Mouse (Mus musculus) MEL (cell line): Measurements from ENCODE around the gene Nemf. TPM values are rescaled to one million over a fixed set of nuclear protein-coding genes. Genes with fewer than 3 reads are reported as not detected.

Experiments
- DNase-seq: peaks from one replicate; pipeline ENCODE4 v3.0.0; 2011; ENCODE audit warnings: low read depth, low spot score
- H3K27ac ChIP-seq: 2 replicates; pipeline ENCODE4 v1.5.1; 2012; ENCODE audit warnings: low read depth, mild to moderate bottlenecking, control low read depth, low read length, moderate library complexity; ENCODE audit not compliant: control insufficient read depth
- H3K27me3 ChIP-seq, 2 experiments: fragments of 150-350 bp in 1 of 2; sonication (generic) in 1 of 2; 2 replicates each; pipeline ENCODE4 v1.6.1; 2012; ENCODE audit warnings: low read length in 2 of 2, mild to moderate bottlenecking in 2 of 2, improper control_type of control experiment in 1 of 2, moderate library complexity in 1 of 2; ENCODE audit not compliant: insufficient read depth in 2 of 2, control insufficient read depth in 1 of 2
- H3K36me3 ChIP-seq, 2 experiments: 2 replicates each; pipeline ENCODE4 v1.6.1; 2012 to 2014; ENCODE audit warnings: low read length in 2 of 2, improper control_type of control experiment in 1 of 2, inconsistent platforms in 1 of 2, mild to moderate bottlenecking in 1 of 2; ENCODE audit not compliant: insufficient read depth in 2 of 2, control insufficient read depth in 1 of 2
- H3K4me1 ChIP-seq, 2 experiments: fragments of 150-350 bp in 1 of 2; sonication (generic) in 1 of 2; 2 replicates each; pipeline ENCODE4 v1.6.1; 2012; ENCODE audit warnings: low read length in 2 of 2, improper control_type of control experiment in 1 of 2, mild to moderate bottlenecking in 1 of 2; ENCODE audit not compliant: insufficient read depth in 2 of 2, control insufficient read depth in 1 of 2
- H3K4me3 ChIP-seq, 2 experiments: fragments of 150-350 bp in 1 of 2; sonication (generic) in 1 of 2; 2 replicates each; pipeline ENCODE4 v1.5.1; 2012; ENCODE audit warnings: low read depth in 2 of 2, low read length in 2 of 2, mild to moderate bottlenecking in 2 of 2, moderate library complexity in 2 of 2, control low read depth in 1 of 2, improper control_type of control experiment in 1 of 2; ENCODE audit not compliant: control insufficient read depth in 1 of 2, insufficient read depth in 1 of 2
- H3K79me2 ChIP-seq: 2 replicates; pipeline ENCODE4 v1.6.1; 2012; ENCODE audit warnings: mild to moderate bottlenecking, low read length, moderate library complexity; ENCODE audit not compliant: control insufficient read depth, poor library complexity, insufficient read depth
- H3K9ac ChIP-seq: 2 replicates; pipeline ENCODE4 v1.6.1; 2012; ENCODE audit warnings: low read depth, mild to moderate bottlenecking, control low read depth, low read length, moderate library complexity; ENCODE audit not compliant: control insufficient read depth, poor library complexity, severe bottlenecking
- H3K9me3 ChIP-seq: fragments of 150-350 bp; sonication (generic); replicated peaks from 2 replicates; pipeline ENCODE4 v1.6.1; 2012; ENCODE audit warnings: mild to moderate bottlenecking, low read length, improper control_type of control experiment, moderate library complexity; ENCODE audit not compliant: insufficient read depth
- BHLHE40 ChIP-seq: IDR thresholded peaks from 2 replicates; pipeline ENCODE4 v1.6.1; 2012; ENCODE audit warnings: low read depth, mild to moderate bottlenecking, inconsistent platforms, low read length, improper control_type of control experiment, borderline replicate concordance
- CHD1 ChIP-seq: IDR thresholded peaks from 2 replicates; pipeline ENCODE4 v1.6.1; 2012; ENCODE audit warnings: low read depth, mild to moderate bottlenecking, inconsistent platforms, low read length, improper control_type of control experiment
- CHD2 ChIP-seq: IDR thresholded peaks from 2 replicates; pipeline ENCODE4 v1.6.1; 2011; ENCODE audit warnings: low read length, improper control_type of control experiment
- E2F4 ChIP-seq: IDR thresholded peaks from 2 replicates; pipeline ENCODE4 v1.6.1; 2011; ENCODE audit warnings: low read depth, low read length, improper control_type of control experiment, borderline replicate concordance
- ELF1 ChIP-seq: IDR thresholded peaks from 2 replicates; pipeline ENCODE4 v1.6.1; 2014; ENCODE audit warnings: low read depth, mild to moderate bottlenecking, inconsistent platforms, low read length, improper control_type of control experiment, moderate library complexity
- EP300 ChIP-seq, 2 experiments: IDR thresholded peaks; 2 replicates each; pipeline ENCODE4 v1.6.1; 2011; ENCODE audit warnings: improper control_type of control experiment in 2 of 2, low read length in 2 of 2, low read depth in 1 of 2, mild to moderate bottlenecking in 1 of 2
- HCFC1 ChIP-seq: IDR thresholded peaks from 2 replicates; pipeline ENCODE4 v1.6.1; 2012; ENCODE audit warnings: low read depth, mild to moderate bottlenecking, inconsistent platforms, low read length, improper control_type of control experiment, moderate library complexity
- JUND ChIP-seq: IDR thresholded peaks from 2 replicates; pipeline ENCODE4 v1.6.1; 2011; ENCODE audit warnings: low read depth, mild to moderate bottlenecking, improper control_type of control experiment, low read length
- KAT2A ChIP-seq: conservative IDR thresholded peaks from 2 replicates; pipeline ENCODE4 v1.6.1; 2012; ENCODE audit warnings: low read depth, low read length, improper control_type of control experiment, inconsistent platforms
- MAX ChIP-seq: IDR thresholded peaks from 2 replicates; pipeline ENCODE4 v1.6.1; 2011; ENCODE audit warnings: low read length, improper control_type of control experiment
- MAZ ChIP-seq: IDR thresholded peaks from 2 replicates; pipeline ENCODE4 v1.6.1; 2012; ENCODE audit warnings: low read depth, mild to moderate bottlenecking, inconsistent platforms, low read length, improper control_type of control experiment
- MEF2A ChIP-seq: IDR thresholded peaks from 2 replicates; pipeline ENCODE4 v1.6.1; 2014; ENCODE audit warnings: low read depth, mild to moderate bottlenecking, inconsistent platforms, low read length, improper control_type of control experiment; ENCODE audit not compliant: poor library complexity, insufficient replicate concordance, severe bottlenecking; ENCODE audit errors: extremely low read depth
- MXI1 ChIP-seq: IDR thresholded peaks from 2 replicates; pipeline ENCODE4 v1.6.1; 2011; ENCODE audit warnings: mild to moderate bottlenecking, low read depth, low read length, improper control_type of control experiment
- MYB ChIP-seq: IDR thresholded peaks from 2 replicates; pipeline ENCODE4 v1.6.1; 2011; ENCODE audit warnings: mild to moderate bottlenecking, low read depth, low read length, improper control_type of control experiment
- MYC ChIP-seq: IDR thresholded peaks from 2 replicates; pipeline ENCODE4 v1.6.1; 2011; ENCODE audit warnings: low read depth, mild to moderate bottlenecking, low read length, improper control_type of control experiment, moderate library complexity
- NELFE ChIP-seq: IDR thresholded peaks from 2 replicates; pipeline ENCODE4 v1.6.1; 2011; ENCODE audit warnings: low read depth, low read length, improper control_type of control experiment
- NRF1 ChIP-seq: IDR thresholded peaks from 2 replicates; pipeline ENCODE4 v1.6.1; 2014; ENCODE audit warnings: low read depth, mild to moderate bottlenecking, inconsistent platforms, low read length, improper control_type of control experiment, moderate library complexity; ENCODE audit not compliant: poor library complexity, insufficient read depth, severe bottlenecking
- POLR2AphosphoS2 ChIP-seq: IDR thresholded peaks from 2 replicates; pipeline ENCODE4 v1.6.1; 2011; ENCODE audit warnings: low read length, improper control_type of control experiment
- SIN3A ChIP-seq: IDR thresholded peaks from 2 replicates; pipeline ENCODE4 v1.6.1; 2012; ENCODE audit warnings: low read length, improper control_type of control experiment, inconsistent platforms
- TAL1 ChIP-seq: IDR thresholded peaks from 2 replicates; pipeline ENCODE4 v1.6.1; 2012; ENCODE audit warnings: mild to moderate bottlenecking, inconsistent platforms, low read length, moderate library complexity, mixed read lengths
- TBP ChIP-seq: IDR thresholded peaks from 2 replicates; pipeline ENCODE4 v1.8.0; 2011; ENCODE audit warnings: low read depth, low read length, improper control_type of control experiment
- TCF12 ChIP-seq: IDR thresholded peaks from 2 replicates; pipeline ENCODE4 v1.6.1; 2014; ENCODE audit warnings: low read depth, mild to moderate bottlenecking, inconsistent platforms, low read length, improper control_type of control experiment, moderate library complexity
- UBTF ChIP-seq: IDR thresholded peaks from 2 replicates; pipeline ENCODE4 v1.6.1; 2012; ENCODE audit warnings: low read depth, mild to moderate bottlenecking, inconsistent platforms, low read length, improper control_type of control experiment, moderate library complexity, borderline replicate concordance; ENCODE audit not compliant: insufficient read depth
- USF1 ChIP-seq: IDR thresholded peaks from 2 replicates; pipeline ENCODE4 v1.6.1; 2014; ENCODE audit warnings: low read depth, mild to moderate bottlenecking, inconsistent platforms, low read length, improper control_type of control experiment, moderate library complexity
- USF2 ChIP-seq, 2 experiments: IDR thresholded peaks; 2 replicates each; pipeline ENCODE4 v1.6.1; 2011 to 2012; ENCODE audit warnings: improper control_type of control experiment in 2 of 2, low read length in 2 of 2, borderline replicate concordance in 1 of 2, inconsistent platforms in 1 of 2, low read depth in 1 of 2, mild to moderate bottlenecking in 1 of 2; ENCODE audit not compliant: insufficient read depth in 1 of 2
- ZMIZ1 ChIP-seq: IDR thresholded peaks from 2 replicates; pipeline ENCODE4 v1.6.1; 2012; ENCODE audit warnings: low read depth, mild to moderate bottlenecking, inconsistent platforms, low read length, improper control_type of control experiment, moderate library complexity
- ZNF384 ChIP-seq: IDR thresholded peaks from 2 replicates; pipeline ENCODE4 v1.6.1; 2012; ENCODE audit warnings: low read depth, mild to moderate bottlenecking, inconsistent platforms, low read length, improper control_type of control experiment
- polyA plus RNA-seq, 2 experiments: library from polyadenylated mRNA; stranded (reverse) in 1 of 2; unstranded in 1 of 2; fragments of >175 nt in 1 of 2; fragments of >200 nt in 1 of 2; gene quantifications; 2 replicates each; pipeline versions ENCODE4 v1.2.1 to v1.2.4; 2012; ENCODE audit warnings: low replicate concordance in 2 of 2, low read depth in 1 of 2; ENCODE audit not compliant: insufficient read length in 2 of 2, insufficient read depth in 1 of 2, missing spikeins in 1 of 2
- total RNA-seq: library from RNA; depleted of rRNA; stranded (reverse); fragments of 300-350 nt; gene quantifications from 2 replicates; pipeline ENCODE4 v1.2.3, GENCODE M21; 2012

Gene Nemf
- total and polyA plus RNA-seq, 3 experiments, result 30.2 to 33.4 TPM; not detected in 1

DNA sequence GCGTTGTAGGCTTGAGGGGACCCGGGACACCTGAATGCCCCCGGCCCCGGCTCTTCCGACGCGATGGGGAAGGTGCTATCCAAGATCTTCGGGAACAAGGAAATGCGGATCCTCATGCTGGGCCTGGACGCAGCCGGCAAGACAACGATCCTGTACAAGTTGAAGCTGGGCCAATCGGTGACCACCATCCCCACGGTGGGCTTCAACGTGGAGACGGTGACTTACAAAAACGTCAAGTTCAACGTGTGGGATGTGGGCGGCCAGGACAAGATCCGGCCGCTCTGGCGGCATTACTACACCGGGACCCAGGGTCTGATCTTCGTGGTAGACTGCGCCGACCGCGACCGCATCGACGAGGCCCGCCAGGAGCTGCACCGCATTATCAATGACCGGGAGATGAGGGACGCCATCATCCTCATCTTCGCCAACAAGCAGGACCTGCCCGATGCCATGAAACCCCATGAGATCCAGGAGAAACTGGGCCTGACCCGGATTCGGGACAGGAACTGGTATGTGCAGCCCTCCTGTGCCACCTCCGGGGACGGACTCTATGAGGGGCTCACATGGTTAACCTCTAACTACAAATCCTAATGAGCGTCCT is 15.9 kb upstream of the Nemf start:
- H3K36me3 ChIP-seq, result peaks cover 4 to 20% of the 10 kb centered on the region in 2 experiments; a peak in 3 of 4 replicates
- peaks cover 5 to 6% of the 10 kb centered on the region in 2 experiments for H3K4me1 ChIP-seq
- no peaks in the 10 kb centered on the region for H3K27me3 ChIP-seq
- peak overlapping the region; percentile 98 for H3K9ac ChIP-seq
- H3K9me3 ChIP-seq, result no peaks in the 10 kb centered on the region
- peak; percentile 62 for DNase-seq
- TF ChIP-seq MAZ (no peak), MXI1 (peak; percentile 18; the same call in 1 of the 2 replicates), MAX (0 out of 2 replicates have a peak, but pooled peaks have one; percentile 36)
- peak overlapping the region; percentile 88 for H3K27ac ChIP-seq
- H3K4me3 ChIP-seq, result peak overlapping the region; percentile 81 to 96
- H3K79me2 ChIP-seq, result peaks cover 41% of the 10 kb centered on the region

GRCm38 (mm10) chr12:69371854-69372671 is 15.1 kb upstream of the Nemf start, which contains the start of the genes Arf6 and Gm9887:
TSS of gene Arf6 (plus strand) at chr12:69372150.
TSS of gene Gm9887 (minus strand) at chr12:69372458.
- Histone ChIP-seq H3K4me1 (peaks cover 5 to 6% of the 10 kb centered on the region in 2 experiments), H3K4me3 (peak within 1 kb of the TSS; percentile 81 to 96), H3K9me3 (no peaks in the 10 kb centered on the region), H3K27me3 (no peaks in the 10 kb centered on the region), H3K79me2 (peaks cover 39% of the 10 kb centered on the region), H3K9ac (peak within 1 kb of the TSS; percentile 98), H3K36me3 (peaks cover 4 to 20% of the 10 kb centered on the region in 2 experiments; a peak in 3 of 4 replicates), H3K27ac (peak within 1 kb of the TSS; percentile 98)
- DNase-seq, result peak; percentile 97
- TF ChIP-seq NRF1 (peak; percentile 87), CHD2 (no peak), MYC (peak; percentile 27; the same call in 1 of the 2 replicates), USF2 (IDR thresholded peaks at IDR 0.05; ENCODE audit: borderline replicate concordance in 1 of 2, insufficient read depth in 1 of 2, low read depth in 1 of 2, low read length in 2 of 2) (no peak), ZMIZ1 (peak; percentile 94), UBTF (0 out of 2 replicates have a peak, but pooled peaks have one; percentile 77), USF1 (peak; percentile 76), TCF12 (peak; percentile 67), ZNF384 (no peak), BHLHE40 (peak; percentile 18; the same call in 1 of the 2 replicates), NELFE (peak; percentile 86), E2F4 (peak; percentile 27; the same call in 1 of the 2 replicates), JUND (no peak), MAZ (peak; percentile 72; the same call in 1 of the 2 replicates), CHD1 (no peak), MEF2A (no peak), KAT2A (peak; percentile 76), SIN3A (peak; percentile 60; the same call in 1 of the 2 replicates), TAL1 (no peak), TBP (no peak), EP300 (IDR thresholded peaks at IDR 0.05; ENCODE audit: low read depth in 1 of 2, low read length in 2 of 2) (no peak), POLR2AphosphoS2 (0 out of 2 replicates have a peak, but pooled peaks have one; percentile 48), MYB (peak; percentile 61; the same call in 1 of the 2 replicates), ELF1 (peak; percentile 76), HCFC1 (peak; percentile 87)
